Mouse (Mus musculus) CD4-positive helper T cell, adult 2 months (primary cell): Measurements from ENCODE around the gene Pygo2.

Experiments used
- DNase-seq: peaks from one replicate; pipeline ENCODE4 v3.0.0-alpha.2; 2012; ENCODE audit warnings: low read depth, missing footprints, low spot score

The Pygo2 gene

DNA sequence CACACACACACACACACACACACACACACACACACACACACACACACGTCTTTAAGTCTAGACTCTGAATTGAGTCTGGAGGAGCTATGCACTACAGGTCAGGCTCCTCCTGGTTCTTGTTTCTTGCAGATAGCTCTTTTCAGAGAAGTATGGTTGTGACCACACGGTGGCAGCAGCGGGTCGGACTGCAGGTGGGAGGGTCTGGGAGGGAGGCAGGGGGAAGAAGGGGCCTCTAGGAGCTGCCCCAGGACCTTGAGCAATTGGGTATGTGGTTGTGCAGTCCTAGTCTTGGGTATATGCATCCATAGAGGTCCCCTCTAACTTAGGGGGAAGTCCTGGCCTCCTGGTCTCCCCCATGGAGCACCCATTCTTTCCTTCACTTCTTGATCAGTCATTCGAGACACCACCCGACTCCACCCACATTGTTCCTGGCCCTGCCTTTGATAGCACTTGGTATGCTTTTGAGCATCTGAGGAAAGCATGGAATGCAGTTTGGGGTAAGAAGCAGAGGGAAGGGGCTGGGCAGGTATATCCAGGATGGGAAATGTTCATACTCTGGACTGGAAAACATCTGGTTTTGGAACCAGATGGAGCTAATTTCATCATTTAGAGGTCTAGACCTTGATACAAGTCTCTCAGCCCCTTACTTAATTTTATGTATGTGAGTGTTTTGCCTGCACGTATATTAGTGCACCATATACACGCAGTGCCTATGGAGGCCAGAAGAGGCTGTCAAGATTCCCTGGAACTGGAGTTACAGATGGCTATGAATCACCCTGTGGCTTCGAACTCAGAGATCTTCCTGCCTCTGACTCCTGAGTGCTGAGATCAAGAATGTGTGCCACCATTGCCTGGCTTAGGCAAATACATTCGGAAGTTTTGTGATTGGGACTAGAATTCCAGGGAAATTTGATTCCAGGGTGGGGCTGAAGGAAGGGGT, 27.0 kb downstream of the Pygo2 start:
- DNase-seq = peak; percentile 86

- DNase-seq = no peak
These were observed 28.5 kb downstream of the Pygo2 start for GRCm38 (mm10) chr3:89458372-89458964.

DNA sequence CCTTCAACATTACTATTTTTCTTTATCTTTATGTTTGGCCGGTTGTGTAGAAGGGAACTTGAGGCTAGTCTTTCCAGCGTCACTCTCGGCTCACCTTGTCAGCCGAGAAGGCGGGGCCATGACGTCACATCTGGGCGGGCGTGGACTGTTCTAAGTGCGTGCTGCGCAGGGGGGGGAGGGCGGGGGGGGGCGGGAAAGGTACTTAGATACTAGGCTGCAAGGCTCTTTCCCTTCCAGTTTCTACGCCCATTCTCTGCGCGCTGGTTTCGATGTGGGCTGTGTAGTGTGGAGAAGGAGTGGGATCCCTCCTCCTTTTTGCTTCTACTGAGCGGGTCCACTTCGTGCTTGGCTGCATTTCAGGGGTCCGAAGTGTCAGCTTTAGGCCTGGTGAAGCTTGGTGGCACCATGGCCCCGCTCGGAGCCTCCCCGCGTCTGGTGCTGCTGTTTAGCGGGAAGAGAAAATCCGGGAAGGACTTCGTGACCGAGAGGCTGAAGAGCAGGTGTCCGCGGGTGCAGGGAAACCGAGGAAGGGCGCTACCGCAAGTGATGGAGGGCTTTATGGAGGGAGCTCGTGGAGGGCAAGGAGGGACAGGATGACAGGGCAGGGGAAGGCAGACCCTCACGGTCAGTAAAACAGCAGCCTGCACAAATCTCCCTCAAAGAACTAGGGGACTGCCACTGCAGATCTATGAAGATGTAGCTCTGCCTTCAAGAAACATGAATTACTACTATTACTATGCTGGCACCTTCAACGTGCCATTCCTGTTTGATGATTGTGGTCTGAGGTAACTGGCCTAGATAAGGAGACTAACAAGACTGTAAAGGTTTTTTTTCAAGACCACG, 29.2 kb downstream of the Pygo2 start:
- DNase-seq = peak; percentile 95

GRCm38 (mm10) chr3:89468268-89468667, 38.3 kb downstream of the Pygo2 start:
- DNase-seq = no peak

- no peak for DNase-seq
These were observed 42.3 kb downstream of the Pygo2 start for GRCm38 (mm10) chr3:89472280-89472679.

DNA sequence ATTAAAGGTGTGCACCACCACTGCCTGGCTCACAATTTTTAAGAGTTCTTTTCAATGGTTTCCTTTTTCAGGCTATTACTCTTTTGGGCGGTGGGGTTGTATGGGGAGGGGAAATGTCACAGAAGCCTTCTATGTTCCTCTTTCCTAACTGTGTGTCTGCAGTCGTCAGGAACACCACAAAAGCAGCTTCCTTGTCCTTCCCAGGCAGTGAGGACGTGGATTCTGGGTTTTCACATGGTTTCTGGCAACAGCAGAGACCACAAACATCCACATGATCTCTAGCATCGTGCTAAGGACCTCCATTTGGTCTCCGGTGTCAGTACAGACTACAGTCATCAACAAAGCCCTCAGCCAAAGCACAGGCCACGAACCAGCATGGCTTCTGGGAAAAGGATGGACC, 43.8 kb downstream of the Pygo2 start:
- no peak for DNase-seq

GRCm38 (mm10) chr3:89479055-89479454, 49.0 kb downstream of the Pygo2 start:
- DNase-seq = no peak

GRCm38 (mm10) chr3:89481488-89481887, 51.5 kb downstream of the Pygo2 start:
- peak; percentile 53 for DNase-seq

DNA sequence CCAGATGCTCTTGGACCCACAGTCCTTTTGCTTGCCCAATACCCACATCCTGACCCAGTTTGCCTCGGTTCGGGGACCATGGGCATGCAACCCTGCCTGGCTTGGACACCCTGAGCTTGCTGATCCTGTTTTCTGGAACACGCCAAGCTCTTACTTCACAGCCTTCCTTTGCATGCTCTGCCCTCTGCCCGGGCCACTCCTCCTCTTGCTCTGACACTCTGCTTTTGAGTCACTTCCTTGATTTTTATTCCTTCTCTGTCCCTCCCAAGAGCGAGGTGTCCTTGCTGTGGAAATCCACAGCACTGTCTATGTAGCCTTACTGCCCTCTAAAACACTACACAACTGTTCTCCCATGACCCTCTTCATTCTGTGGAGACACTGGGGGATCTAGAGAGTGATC, 52.2 kb downstream of the Pygo2 start:
- DNase-seq = no peak
